Mouse (Mus musculus): Measurements from ENCODE around the gene Sorcs3. TPM values are rescaled to one million over a fixed set of nuclear protein-coding genes. Genes with fewer than 3 reads are reported as not detected.

Gene Sorcs3
- polyA plus RNA-seq, 1 experiment from 2014 or later = 0.99 TPM

DNA sequence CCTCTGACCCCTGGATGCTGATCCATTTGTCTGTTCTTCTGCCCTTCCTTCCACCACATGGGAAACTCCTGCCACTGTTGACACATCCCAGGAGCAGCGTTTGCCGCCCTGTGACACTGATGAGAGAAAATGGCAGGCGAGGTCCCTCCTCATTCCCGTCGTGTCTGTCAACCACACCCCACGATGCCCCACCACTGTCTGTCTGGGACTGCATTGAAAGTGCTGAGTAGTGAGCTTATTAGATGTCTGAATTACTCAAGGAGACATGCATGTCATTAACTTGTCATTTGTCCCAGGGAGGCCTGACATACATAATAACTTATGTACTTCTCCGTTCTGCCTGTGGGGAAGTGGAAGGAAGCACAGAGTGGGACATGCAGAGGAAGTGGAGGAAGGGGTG, 137.6 kb downstream of the Sorcs3 start:
- Histone ChIP-seq H3K4me1 (peaks cover 34% of the 10 kb centered on the region), H3K27me3 (ENCODE audit: low read depth, poor library complexity, severe bottlenecking) (0 out of 2 replicates have a peak, but pooled peaks cover 6% of the 10 kb centered on the region), H3K36me3 (no peaks in the 10 kb centered on the region), H3K27ac (replicated peaks) (no peak overlapping the region), H3K4me3 (no peak overlapping the region), H3K9me3 (replicated peaks) (no peaks in the 10 kb centered on the region)
- 38% methylated on average over 7 of the region's 7 CpGs for WGBS
- no peak for DNase-seq (ENCODE audit: low spot score)

DNA sequence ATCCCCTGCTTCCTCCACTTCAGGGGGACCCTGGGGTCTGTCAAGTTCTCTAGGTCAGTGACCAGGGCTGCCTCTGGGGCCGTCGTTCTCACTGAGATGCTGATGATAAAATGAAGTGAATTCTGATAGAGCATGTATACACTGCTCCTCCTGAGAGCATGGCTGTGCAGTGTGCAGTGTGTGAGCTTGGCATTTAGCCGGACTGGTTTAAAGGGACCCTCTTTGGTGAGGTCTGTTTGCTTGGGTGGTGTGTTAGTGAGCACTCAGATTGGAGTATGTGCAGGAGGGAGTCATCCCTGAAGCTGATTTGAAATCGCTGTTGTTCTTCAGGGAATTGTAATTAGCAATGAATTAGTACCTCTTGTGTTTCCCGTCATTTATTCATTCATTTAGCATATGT, 141.3 kb downstream of the Sorcs3 start:
- no peaks in the 10 kb centered on the region for H3K9me3 ChIP-seq (replicated peaks)
- no peak overlapping the region for H3K4me3 ChIP-seq
- no peaks in the 10 kb centered on the region for H3K36me3 ChIP-seq
- 85% methylated on average over 5 of the region's 5 CpGs for WGBS
- 0 out of 2 replicates have a peak, but pooled peaks cover 1% of the 10 kb centered on the region for H3K27me3 ChIP-seq (ENCODE audit: low read depth, poor library complexity, severe bottlenecking)
- H3K27ac ChIP-seq (replicated peaks) = no peak overlapping the region
- peaks cover 34% of the 10 kb centered on the region for H3K4me1 ChIP-seq
- no peak for DNase-seq (ENCODE audit: low spot score)

- no peaks in the 10 kb centered on the region for H3K27me3 ChIP-seq (ENCODE audit: low read depth, poor library complexity, severe bottlenecking)
- H3K36me3 ChIP-seq = no peaks in the 10 kb centered on the region
- H3K9me3 ChIP-seq (replicated peaks) = no peaks in the 10 kb centered on the region
- H3K27ac ChIP-seq (replicated peaks) = no peak overlapping the region
- DNase-seq (ENCODE audit: low spot score) = no peak
- H3K4me3 ChIP-seq = no peak overlapping the region
- no peaks in the 10 kb centered on the region; the same call in 1 of the 2 replicates for H3K4me1 ChIP-seq
- 78% methylated on average over 2 of the region's 2 CpGs for WGBS
Measured at GRCm38 (mm10) chr19:48356806-48357205, 151.0 kb downstream of the Sorcs3 start.

DNA sequence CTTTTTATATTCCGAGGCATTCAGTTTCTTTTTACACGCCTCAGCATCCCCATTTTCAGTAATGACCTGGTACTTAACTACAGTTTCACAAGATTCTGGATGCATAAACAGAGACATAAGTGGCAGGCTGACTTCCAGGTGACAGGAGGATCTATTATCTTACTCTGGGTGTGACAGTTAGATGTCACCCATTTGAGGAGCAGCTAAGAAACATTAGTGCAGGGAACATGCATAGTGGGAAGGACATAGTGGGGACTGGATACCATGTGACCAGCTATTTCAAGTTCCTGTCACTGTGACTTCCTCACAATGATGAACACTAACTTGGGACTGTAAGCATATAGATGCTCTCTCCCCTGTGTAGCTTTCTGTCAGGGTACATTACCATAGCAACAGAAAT, 156.3 kb downstream of the Sorcs3 start:
- Histone ChIP-seq H3K9me3 (replicated peaks) (no peaks in the 10 kb centered on the region), H3K4me3 (no peak overlapping the region), H3K36me3 (no peaks in the 10 kb centered on the region), H3K27me3 (ENCODE audit: low read depth, poor library complexity, severe bottlenecking) (no peaks in the 10 kb centered on the region), H3K27ac (replicated peaks) (no peak overlapping the region), H3K4me1 (no peaks in the 10 kb centered on the region; the same call in 1 of the 2 replicates)
- DNase-seq (ENCODE audit: low spot score) = no peak
- 90% methylated on average over 2 of the region's 2 CpGs for WGBS

- no peak overlapping the region for H3K27ac ChIP-seq (replicated peaks)
- H3K27me3 ChIP-seq (ENCODE audit: low read depth, poor library complexity, severe bottlenecking) = no peaks in the 10 kb centered on the region
- H3K4me1 ChIP-seq = peaks cover 4% of the 10 kb centered on the region; the same call in 1 of the 2 replicates
- no peaks in the 10 kb centered on the region for H3K9me3 ChIP-seq (replicated peaks)
- 65% methylated on average over 10 of the region's 10 CpGs for WGBS
- no peak for DNase-seq (ENCODE audit: low spot score)
- no peaks in the 10 kb centered on the region for H3K36me3 ChIP-seq
- no peak overlapping the region for H3K4me3 ChIP-seq
Measured at GRCm38 (mm10) chr19:48368056-48368455, 162.2 kb downstream of the Sorcs3 start.

DNA sequence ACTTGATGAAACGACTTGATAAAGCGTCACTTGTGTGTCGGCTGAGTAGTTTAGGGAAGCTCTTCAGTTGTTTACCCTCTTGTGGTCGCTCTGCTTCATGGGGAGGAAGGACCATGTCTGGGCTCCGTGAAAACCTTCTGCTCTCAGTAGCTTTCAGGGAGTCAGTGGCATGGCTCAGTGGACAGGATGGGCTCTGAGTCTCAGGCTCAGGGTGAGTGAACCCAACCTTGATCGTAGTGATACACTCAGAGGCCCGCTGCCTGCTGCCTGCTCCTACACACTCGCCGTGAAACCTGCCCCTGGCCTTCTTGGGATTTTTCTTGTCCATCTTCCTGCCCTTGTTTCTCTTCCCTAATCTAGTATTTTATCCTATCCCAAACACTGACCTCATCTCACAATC, 166.0 kb downstream of the Sorcs3 start:
- DNase-seq (ENCODE audit: low spot score) = no peak
- H3K27me3 ChIP-seq (ENCODE audit: low read depth, poor library complexity, severe bottlenecking) = no peaks in the 10 kb centered on the region
- H3K27ac ChIP-seq (replicated peaks) = no peak overlapping the region
- WGBS = 91% methylated on average over 9 of the region's 9 CpGs
- no peaks in the 10 kb centered on the region for H3K36me3 ChIP-seq
- H3K9me3 ChIP-seq (replicated peaks) = no peaks in the 10 kb centered on the region
- H3K4me3 ChIP-seq = no peak overlapping the region
- H3K4me1 ChIP-seq = peaks cover 4% of the 10 kb centered on the region; the same call in 1 of the 2 replicates

GRCm38 (mm10) chr19:48378006-48378540, 172.2 kb downstream of the Sorcs3 start:
- 89% methylated on average over 11 of the region's 11 CpGs for WGBS
- no peak overlapping the region for H3K4me3 ChIP-seq
- no peaks in the 10 kb centered on the region for H3K4me1 ChIP-seq
- DNase-seq (ENCODE audit: low spot score) = no peak
- no peak overlapping the region for H3K27ac ChIP-seq (replicated peaks)
- no peaks in the 10 kb centered on the region for H3K27me3 ChIP-seq (ENCODE audit: low read depth, poor library complexity, severe bottlenecking)
- no peaks in the 10 kb centered on the region for H3K9me3 ChIP-seq (replicated peaks)
- H3K36me3 ChIP-seq = no peaks in the 10 kb centered on the region

DNA sequence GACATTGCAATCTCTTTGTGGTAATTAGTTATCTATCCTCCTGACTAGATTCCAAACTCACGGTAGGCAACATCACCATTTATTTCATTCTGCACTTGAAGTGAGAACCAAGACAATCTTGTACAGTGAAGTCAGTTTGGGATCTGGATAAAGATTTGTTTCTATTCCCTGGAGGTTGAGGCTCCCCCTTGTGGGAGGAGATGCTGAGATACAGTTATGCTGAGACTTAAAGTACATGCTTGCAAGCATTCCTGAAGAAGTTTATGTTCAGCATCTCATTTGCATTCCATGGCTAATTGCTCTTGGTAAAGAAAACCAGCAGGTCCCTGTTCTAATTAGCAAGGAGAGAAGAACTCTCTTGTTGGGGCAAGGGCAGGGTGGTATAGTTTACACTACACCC, 185.7 kb downstream of the Sorcs3 start:
- H3K4me3 ChIP-seq = no peak overlapping the region
- H3K27me3 ChIP-seq (ENCODE audit: low read depth, poor library complexity, severe bottlenecking) = no peaks in the 10 kb centered on the region
- DNase-seq (ENCODE audit: low spot score) = no peak
- no peaks in the 10 kb centered on the region for H3K4me1 ChIP-seq
- no peak overlapping the region for H3K27ac ChIP-seq (replicated peaks)
- 88% methylated on average over 1 of the region's 1 CpGs for WGBS
- H3K9me3 ChIP-seq (replicated peaks) = no peaks in the 10 kb centered on the region
- H3K36me3 ChIP-seq = no peaks in the 10 kb centered on the region

- Histone ChIP-seq H3K9me3 (replicated peaks) (no peaks in the 10 kb centered on the region), H3K27me3 (ENCODE audit: low read depth, poor library complexity, severe bottlenecking) (no peaks in the 10 kb centered on the region), H3K4me1 (no peaks in the 10 kb centered on the region), H3K36me3 (no peaks in the 10 kb centered on the region), H3K27ac (replicated peaks) (no peak overlapping the region), H3K4me3 (no peak overlapping the region)
- no peak for DNase-seq (ENCODE audit: low spot score)
- 72% methylated on average over 7 of the region's 7 CpGs for WGBS
Measured at GRCm38 (mm10) chr19:48404774-48405495, 199.1 kb downstream of the Sorcs3 start.

DNA sequence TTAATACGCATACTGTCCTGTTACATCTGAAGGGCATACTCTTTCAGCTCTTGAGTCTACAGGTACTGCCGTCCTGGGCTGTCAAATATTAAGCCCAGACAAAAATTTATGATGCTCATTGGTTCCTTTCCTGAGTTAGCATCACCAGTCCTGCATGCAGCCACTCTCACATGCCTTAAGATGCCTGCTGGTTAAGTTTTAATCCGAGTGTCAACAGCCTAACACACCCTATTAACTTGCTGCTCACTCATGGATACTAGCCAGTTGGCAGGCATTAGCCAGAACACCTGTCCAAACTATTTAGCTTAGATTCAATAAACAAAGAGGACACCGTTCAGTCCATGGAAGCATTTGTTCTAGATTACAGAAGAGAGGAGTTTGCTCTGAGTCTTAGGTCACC, 202.4 kb downstream of the Sorcs3 start:
- no peak for DNase-seq (ENCODE audit: low spot score)
- no peaks in the 10 kb centered on the region for H3K36me3 ChIP-seq
- H3K27me3 ChIP-seq (ENCODE audit: low read depth, poor library complexity, severe bottlenecking) = no peaks in the 10 kb centered on the region
- no peak overlapping the region for H3K4me3 ChIP-seq
- H3K9me3 ChIP-seq (replicated peaks) = no peaks in the 10 kb centered on the region
- H3K4me1 ChIP-seq = no peaks in the 10 kb centered on the region
- no peak overlapping the region for H3K27ac ChIP-seq (replicated peaks)
- 78% methylated on average over 4 of the region's 4 CpGs for WGBS

DNA sequence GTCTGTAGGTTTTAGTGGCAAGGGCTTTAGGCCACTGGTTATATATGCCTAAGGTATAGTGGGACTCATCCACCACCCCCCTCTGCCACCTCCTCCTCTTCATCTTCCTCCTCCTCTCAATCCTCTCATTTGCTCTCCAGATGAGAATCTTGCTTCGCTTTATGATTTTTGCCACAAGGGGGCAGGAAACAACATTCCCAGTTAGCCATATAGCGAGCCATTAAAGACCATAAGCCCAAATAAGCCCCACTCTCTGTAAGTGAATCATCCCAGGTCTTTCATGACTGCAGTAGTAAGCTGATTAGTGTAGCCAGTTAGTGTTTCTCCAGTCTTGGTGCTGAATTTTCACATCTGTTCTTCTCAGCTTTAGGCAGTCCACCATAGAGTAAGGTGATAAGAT, 205.5 kb downstream of the Sorcs3 start:
- H3K4me3 ChIP-seq = no peak overlapping the region
- H3K4me1 ChIP-seq = no peaks in the 10 kb centered on the region
- H3K27me3 ChIP-seq (ENCODE audit: low read depth, poor library complexity, severe bottlenecking) = no peaks in the 10 kb centered on the region
- no peak for DNase-seq (ENCODE audit: low spot score)
- H3K36me3 ChIP-seq = no peaks in the 10 kb centered on the region
- no peak overlapping the region for H3K27ac ChIP-seq (replicated peaks)
- 51% methylated on average over 2 of the region's 2 CpGs for WGBS
- no peaks in the 10 kb centered on the region for H3K9me3 ChIP-seq (replicated peaks)

GRCm38 (mm10) chr19:48413836-48414235, 208.0 kb downstream of the Sorcs3 start:
- no peaks in the 10 kb centered on the region for H3K36me3 ChIP-seq
- no peak overlapping the region for H3K27ac ChIP-seq (replicated peaks)
- WGBS = 56% methylated on average over 2 of the region's 2 CpGs
- H3K4me3 ChIP-seq = no peak overlapping the region
- no peaks in the 10 kb centered on the region for H3K27me3 ChIP-seq (ENCODE audit: low read depth, poor library complexity, severe bottlenecking)
- DNase-seq (ENCODE audit: low spot score) = no peak
- H3K9me3 ChIP-seq (replicated peaks) = no peaks in the 10 kb centered on the region
- no peaks in the 10 kb centered on the region for H3K4me1 ChIP-seq

DNA sequence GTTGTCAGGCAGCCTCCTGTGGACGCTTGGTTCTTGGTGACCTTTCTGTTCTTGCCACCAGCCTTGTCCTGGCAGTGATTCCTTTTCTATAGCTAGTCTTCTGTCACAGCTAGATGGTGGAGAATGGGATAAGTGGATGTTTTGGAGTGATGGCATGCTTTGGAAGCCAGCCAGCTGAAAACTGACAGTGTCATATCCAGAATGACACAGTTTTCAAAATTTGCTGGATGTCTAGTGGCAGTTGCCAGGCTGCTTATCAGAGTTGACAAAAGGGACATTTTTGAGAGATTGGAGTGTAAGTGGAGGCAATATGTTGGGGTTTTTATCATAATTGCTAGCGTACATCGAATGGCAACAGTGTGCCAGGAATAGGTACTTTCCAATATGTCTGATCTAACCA, 212.5 kb downstream of the Sorcs3 start:
- H3K4me3 ChIP-seq = no peak overlapping the region
- no peaks in the 10 kb centered on the region for H3K4me1 ChIP-seq
- 84% methylated on average over 3 of the region's 3 CpGs for WGBS
- H3K27me3 ChIP-seq (ENCODE audit: low read depth, poor library complexity, severe bottlenecking) = no peaks in the 10 kb centered on the region
- no peaks in the 10 kb centered on the region for H3K9me3 ChIP-seq (replicated peaks)
- no peak overlapping the region for H3K27ac ChIP-seq (replicated peaks)
- no peak for DNase-seq (ENCODE audit: low spot score)
- H3K36me3 ChIP-seq = no peaks in the 10 kb centered on the region

All from midbrain, embryonic 10.5 days (tissue).